Mouse (Mus musculus): ENCODE measurements around the gene Il1b. TPM values are rescaled to one million over a fixed set of nuclear protein-coding genes. Genes with fewer than 3 reads are reported as not detected.

Gene Il1b
- total and polyA plus RNA-seq, 2 experiments from 2014 or later, result 0.21 TPM; not detected in 1

DNA sequence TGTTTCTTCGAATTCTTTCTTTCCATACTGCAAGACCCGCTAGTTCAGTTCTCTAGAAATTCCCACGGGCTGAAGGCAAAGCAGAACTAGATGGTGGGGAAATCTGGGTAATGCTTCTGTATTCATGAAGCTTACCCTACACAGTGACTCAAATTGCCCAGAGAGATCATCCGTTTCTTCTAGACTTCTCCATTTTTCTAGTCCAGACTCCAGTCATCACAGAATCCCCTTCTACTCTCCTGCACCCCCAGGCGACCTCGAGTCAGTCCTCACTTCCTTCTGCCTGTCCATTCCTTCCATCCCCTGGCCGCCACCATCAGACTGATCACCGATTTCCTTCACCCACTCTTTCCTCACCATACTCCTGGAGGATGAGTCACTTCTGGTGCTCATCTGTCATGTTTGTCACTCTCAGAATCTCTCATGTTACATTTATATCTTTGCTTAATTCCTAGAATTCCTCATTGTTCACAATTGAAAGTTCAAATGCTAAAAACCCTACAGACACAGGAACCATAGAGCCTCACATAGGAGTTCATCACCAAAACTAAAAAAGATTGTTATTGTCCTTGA is 50.8 kb downstream of the Il1b start:
- H3K27me3 ChIP-seq (ENCODE audit: insufficient read depth, low read length), result no peaks in the 10 kb centered on the region
- no peak overlapping the region for H3K9ac ChIP-seq (replicated peaks; ENCODE audit: low read length)
- H3K27ac ChIP-seq, result no peak overlapping the region
- no peaks in the 10 kb centered on the region for H3K4me1 ChIP-seq (ENCODE audit: insufficient read depth, low read length)
- no peaks in the 10 kb centered on the region for H3K9me3 ChIP-seq (ENCODE audit: low read length)
- DNase-seq (ENCODE audit: low spot score) (no peak), ATAC-seq (no peak)
- H3K36me3 ChIP-seq (ENCODE audit: insufficient read depth, low read length), result no peaks in the 10 kb centered on the region
- no peak for TF ChIP-seq CTCF (IDR thresholded peaks at IDR 0.05; ENCODE audit: low read depth)
- H3K4me3 ChIP-seq (ENCODE audit: low read length), result no peak overlapping the region
- WGBS, result 80% methylated on average over 8 of the region's 8 CpGs
- no peak overlapping the region for H3K4me2 ChIP-seq (ENCODE audit: low read depth, low read length)

GRCm38 (mm10) chr2:129315831-129316230 is 55.1 kb downstream of the Il1b start:
- WGBS, result 81% methylated on average over 4 of the region's 4 CpGs
- DNase-seq (ENCODE audit: low spot score) (no peak), ATAC-seq (no peak)
- no peaks in the 10 kb centered on the region for H3K27me3 ChIP-seq (ENCODE audit: insufficient read depth, low read length)
- no peak overlapping the region for H3K4me3 ChIP-seq (ENCODE audit: low read length)
- TF ChIP-seq CTCF (IDR thresholded peaks at IDR 0.05; ENCODE audit: low read depth), result no peak
- no peaks in the 10 kb centered on the region for H3K36me3 ChIP-seq (ENCODE audit: insufficient read depth, low read length)
- H3K27ac ChIP-seq, result no peak overlapping the region
- H3K9ac ChIP-seq (replicated peaks; ENCODE audit: low read length), result no peak overlapping the region
- no peaks in the 10 kb centered on the region for H3K4me1 ChIP-seq (ENCODE audit: insufficient read depth, low read length)
- H3K4me2 ChIP-seq (ENCODE audit: low read depth, low read length), result no peak overlapping the region
- H3K9me3 ChIP-seq (ENCODE audit: low read length), result no peaks in the 10 kb centered on the region

DNA sequence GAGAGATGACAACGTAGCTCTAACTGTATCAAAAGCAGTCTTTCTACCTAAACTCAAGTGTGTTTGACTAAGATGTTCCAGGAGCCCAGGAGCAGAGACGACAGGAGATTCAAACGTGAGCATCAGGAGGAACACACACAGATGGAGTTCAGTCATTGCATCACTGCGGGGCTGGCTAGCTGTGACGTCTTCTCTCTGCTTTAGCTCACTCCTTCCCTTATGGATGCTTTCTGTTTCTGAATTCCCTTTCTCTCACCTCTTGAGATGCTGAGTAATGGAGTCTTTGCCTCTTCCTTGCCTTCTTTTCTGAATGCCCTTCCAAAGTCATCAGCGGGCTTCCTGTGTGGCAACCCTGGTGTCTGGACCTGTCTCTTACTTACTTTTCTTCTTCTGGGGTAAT is 56.1 kb downstream of the Il1b start:
- TF ChIP-seq CTCF (IDR thresholded peaks at IDR 0.05; ENCODE audit: low read depth), result no peak
- ATAC-seq, result no peak
- no peak overlapping the region for H3K4me2 ChIP-seq (ENCODE audit: low read depth, low read length)

More for the DNA sequence above, 56.1 kb downstream of the Il1b start:
- no peaks in the 10 kb centered on the region for H3K4me1 ChIP-seq (ENCODE audit: insufficient read depth, low read length)
- H3K4me3 ChIP-seq (ENCODE audit: low read length), result no peak overlapping the region
- no peak overlapping the region for H3K9ac ChIP-seq (replicated peaks; ENCODE audit: low read length)
- H3K27me3 ChIP-seq (ENCODE audit: insufficient read depth, low read length), result no peaks in the 10 kb centered on the region
- no peaks in the 10 kb centered on the region for H3K36me3 ChIP-seq (ENCODE audit: insufficient read depth, low read length)
- H3K27ac ChIP-seq, result no peak overlapping the region
- no peak for DNase-seq (ENCODE audit: low spot score)
- 82% methylated on average over 6 of the region's 6 CpGs for WGBS
- no peaks in the 10 kb centered on the region for H3K9me3 ChIP-seq (ENCODE audit: low read length)

Other genes with a start within 250 kb of the Il1b start
- 20.3 and 27.5 TPM in 2 replicates for gene Chchd5, start 241.4 kb downstream of the Il1b start, total RNA-seq (2014; rRNA removed)
- 19.1 and 19.8 TPM in 2 replicates for gene Chchd5, start 241.4 kb downstream of the Il1b start, polyA plus RNA-seq (2015; fragmentation: Nextera tagmentation; extraction: Ambion mirVana)
- 63.0 and 63.5 TPM in 2 replicates for gene Slc20a1, start 172.4 kb downstream of the Il1b start, total RNA-seq (2014; rRNA removed)
- 40.6 and 41.6 TPM in 2 replicates for gene Slc20a1, start 172.4 kb downstream of the Il1b start, polyA plus RNA-seq (2015; fragmentation: Nextera tagmentation; extraction: Ambion mirVana)
- gene Ckap2l, start 73.9 kb downstream of the Il1b start, total RNA-seq (2014; rRNA removed), result 9.2 and 9.7 TPM in 2 replicates
- gene Ckap2l, start 73.9 kb downstream of the Il1b start, polyA plus RNA-seq (2015; fragmentation: Nextera tagmentation; extraction: Ambion mirVana), result 8.9 and 12.0 TPM in 2 replicates
- gene Il1a, start 61.2 kb downstream of the Il1b start, total RNA-seq (2014; rRNA removed), result not detected in 2 replicates
- gene Il1a, start 61.2 kb downstream of the Il1b start, polyA plus RNA-seq (2015; fragmentation: Nextera tagmentation; extraction: Ambion mirVana), result 0.23 and 0.25 TPM in 2 replicates
- gene F830045P16Rik, start 165.5 kb upstream of the Il1b start, total RNA-seq (2014; rRNA removed), result not detected in 2 replicates
- gene F830045P16Rik, start 165.5 kb upstream of the Il1b start, polyA plus RNA-seq (2015; fragmentation: Nextera tagmentation; extraction: Ambion mirVana), result not detected in 2 replicates
- 87.7 and 135 TPM in 2 replicates for gene Sirpa, start 221.7 kb upstream of the Il1b start, total RNA-seq (2014; rRNA removed)
- gene Sirpa, start 221.7 kb upstream of the Il1b start, polyA plus RNA-seq (2015; fragmentation: Nextera tagmentation; extraction: Ambion mirVana), result 35.8 and 37.1 TPM in 2 replicates